Mouse (Mus musculus): ENCODE results near the gene Rbm38. TPM values are rescaled to one million over a fixed set of nuclear protein-coding genes. Genes with fewer than 3 reads are reported as not detected.

The Rbm38 gene
- polyA plus RNA-seq, 1 experiment from 2014 or later, result 146 TPM

Other genes starting within 250 kb of the Rbm38 start
- gene Bmp7, start 80.2 kb upstream of the Rbm38 start, polyA plus RNA-seq (2015; fragmentation: Nextera tagmentation; extraction: Ambion mirVana), result 32.8 and 33.3 TPM in 2 replicates
- gene Spo11, start 42.8 kb upstream of the Rbm38 start, polyA plus RNA-seq (2015; fragmentation: Nextera tagmentation; extraction: Ambion mirVana), result 0.69 and 1.6 TPM in 2 replicates
- gene Rae1, start 20.4 kb upstream of the Rbm38 start, polyA plus RNA-seq (2015; fragmentation: Nextera tagmentation; extraction: Ambion mirVana), result 95.8 and 103 TPM in 2 replicates
- gene Ctcfl, start 99.0 kb downstream of the Rbm38 start, polyA plus RNA-seq (2015; fragmentation: Nextera tagmentation; extraction: Ambion mirVana), result 0.64 and 0.83 TPM in 2 replicates
- 0.13 and 0.16 TPM in 2 replicates for gene Pck1, start 132.6 kb downstream of the Rbm38 start, polyA plus RNA-seq (2015; fragmentation: Nextera tagmentation; extraction: Ambion mirVana)
- gene Zbp1, start 198.4 kb downstream of the Rbm38 start, polyA plus RNA-seq (2015; fragmentation: Nextera tagmentation; extraction: Ambion mirVana), result 1.7 and 3.1 TPM in 2 replicates